Mouse (Mus musculus): ENCODE data around the gene Abcb11. TPM values are rescaled to one million over a fixed set of nuclear protein-coding genes. Genes with fewer than 3 reads are reported as not detected.

Abcb11 gene
- total RNA-seq, 2 experiments from 2014 or later, result 0.14 to 0.18 TPM

DNA sequence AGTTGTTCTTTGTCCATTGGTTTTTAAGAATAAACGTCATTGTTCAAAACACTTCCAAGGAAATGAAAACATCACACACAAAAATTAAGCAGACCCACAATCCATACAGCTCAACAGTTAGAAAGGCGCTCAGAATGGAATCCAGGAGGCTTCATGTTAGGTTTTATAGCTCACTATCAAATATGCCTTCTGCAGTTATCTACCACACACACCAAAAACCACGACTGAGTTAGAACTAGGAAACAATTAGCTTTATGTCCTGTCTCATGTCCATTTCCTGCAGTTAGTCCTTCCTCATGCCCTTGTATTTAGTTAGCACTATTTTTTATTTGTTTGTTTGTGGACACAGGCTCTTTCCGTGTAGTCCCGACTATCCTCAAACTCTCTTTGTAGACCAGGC is 151.4 kb downstream of the Abcb11 start:
- DNase-seq (ENCODE audit: low spot score in 2 of 2), result no peak

- DNase-seq (ENCODE audit: low spot score in 2 of 2), result no peak
These were observed 153.2 kb downstream of the Abcb11 start for GRCm38 (mm10) chr2:69189222-69189621.

- DNase-seq (ENCODE audit: low spot score in 2 of 2), result no peak
These were observed 153.7 kb downstream of the Abcb11 start for GRCm38 (mm10) chr2:69188732-69189131.

Other genes starting within 250 kb of the Abcb11 start
- 1 to 10 TPM; 4.0 to 5.0 TPM for gene Nostrin, start 206.8 kb downstream of the Abcb11 start, total RNA-seq (2021)
- gene Spc25, start 136.4 kb downstream of the Abcb11 start, total RNA-seq (2021), result 1 to 10 TPM; 4.0 to 5.0 TPM
- gene G6pc2, start 131.5 kb downstream of the Abcb11 start, total RNA-seq (2021), result not detected
- gene Dhrs9, start 37.8 kb upstream of the Abcb11 start, total RNA-seq (2021), result not detected
- under 1 TPM; 0.74 to 0.78 TPM for gene Lrp2, start 243.4 kb upstream of the Abcb11 start, total RNA-seq (2021)

Measured in layer of hippocampus, postnatal 10 days (tissue).